Mouse (Mus musculus) limb, embryonic 13.5 days (tissue): ENCODE data around the gene Ap3d1. TPM values are rescaled to one million over a fixed set of nuclear protein-coding genes. Genes with fewer than 3 reads are reported as not detected.

ENCODE experiments used
- ATAC-seq: fragments of 200-750 bp; cut with Nextera tagmentation; 2 replicates; pipeline ENCODE4 v1.8.0; 2017; ENCODE audit warnings: low read depth, moderate number of reproducible peaks, moderate TSS enrichment; ENCODE audit not compliant: low FRiP score
- H3K27ac ChIP-seq: fragments of 300-500 bp; sonication (generic); 2 replicates; pipeline ENCODE4 v1.5.1; 2015; ENCODE audit warnings: inconsistent platforms, mild to moderate bottlenecking, moderate library complexity
- H3K27me3 ChIP-seq: fragments of 300-500 bp; sonication (generic); 2 replicates; pipeline ENCODE4 v1.6.1; 2015; ENCODE audit warnings: mild to moderate bottlenecking, inconsistent platforms
- H3K36me3 ChIP-seq: fragments of 300-500 bp; sonication (generic); 2 replicates; pipeline ENCODE4 v1.6.1; 2015; ENCODE audit warnings: inconsistent platforms, mild to moderate bottlenecking, moderate library complexity
- H3K4me1 ChIP-seq: fragments of 300-500 bp; sonication (generic); 2 replicates; pipeline ENCODE4 v1.6.1; 2015; ENCODE audit warnings: inconsistent platforms
- H3K4me2 ChIP-seq: fragments of 300-500 bp; sonication (generic); replicated peaks from 2 replicates; pipeline ENCODE4 v1.6.1; 2015; ENCODE audit warnings: inconsistent platforms, mild to moderate bottlenecking, moderate library complexity
- H3K4me3 ChIP-seq: fragments of 300-500 bp; sonication (generic); 2 replicates; pipeline ENCODE4 v1.5.1; 2015; ENCODE audit warnings: moderate library complexity, mild to moderate bottlenecking, inconsistent platforms
- H3K9ac ChIP-seq: fragments of 300-500 bp; sonication (generic); 2 replicates; pipeline ENCODE4 v1.6.1; 2015; ENCODE audit warnings: mild to moderate bottlenecking, inconsistent platforms
- H3K9me3 ChIP-seq: fragments of 300-500 bp; sonication (generic); 2 replicates; pipeline ENCODE4 v1.6.1; 2016; ENCODE audit warnings: inconsistent platforms
- WGBS: fragments of 180-500 bp; shearing (Covaris S2); methylation state at CpG from one replicate; pipeline ENCODE4 v1.1.7; 2015; 5-methylcytosine and 5-hydroxymethylcytosine counted together
- polyA plus RNA-seq: library from polyadenylated mRNA; unstranded; fragments of >200 nt; fragmentation: Nextera tagmentation; extraction: Ambion mirVana; gene quantifications from 2 replicates; pipeline ENCODE4 v1.2.1, GENCODE M21; 2015

Gene Ap3d1
- polyA plus RNA-seq, 1 experiment from 2014 or later = 80.0 TPM

DNA sequence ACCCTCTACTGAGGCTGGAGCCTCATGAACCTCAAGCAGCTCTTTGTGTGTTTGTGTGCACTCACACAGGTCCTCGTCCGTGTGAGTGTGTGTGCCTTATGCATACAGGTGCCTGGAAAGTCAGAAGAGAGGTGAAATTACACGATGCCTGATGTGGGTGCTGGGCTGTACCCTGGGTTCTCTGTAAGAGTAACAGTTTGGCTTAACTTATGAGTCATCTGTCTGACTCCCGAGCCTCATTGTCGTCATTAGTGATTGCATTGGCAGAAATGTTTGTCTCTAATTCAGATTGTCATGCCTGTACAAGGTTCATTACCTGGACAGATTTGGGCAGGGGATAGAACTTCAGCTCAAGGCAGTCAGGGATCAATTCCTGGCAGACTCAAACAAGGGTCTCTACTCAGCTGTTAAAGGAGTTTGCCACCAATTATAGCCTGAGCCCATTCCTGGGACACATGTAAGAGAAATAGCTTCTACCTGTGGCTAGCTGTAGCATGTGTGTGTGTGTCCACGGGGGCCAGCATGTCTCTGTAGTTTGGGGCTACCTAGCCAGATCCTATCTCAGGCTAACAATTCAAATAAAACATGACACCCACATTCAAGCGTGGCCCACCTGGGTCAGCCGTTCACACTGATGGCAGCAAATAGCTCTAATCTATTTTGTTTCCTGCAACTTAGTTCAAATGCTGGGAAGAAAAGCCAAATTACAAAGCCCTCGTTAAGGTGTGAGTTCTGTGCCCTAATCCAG, 64.8 kb downstream of the Ap3d1 start:
- WGBS = 30% methylated on average over 9 of the region's 9 CpGs
- H3K4me3 ChIP-seq = peak overlapping the region; percentile 98
- H3K4me1 ChIP-seq = peaks cover 62% of the 10 kb centered on the region

DNA sequence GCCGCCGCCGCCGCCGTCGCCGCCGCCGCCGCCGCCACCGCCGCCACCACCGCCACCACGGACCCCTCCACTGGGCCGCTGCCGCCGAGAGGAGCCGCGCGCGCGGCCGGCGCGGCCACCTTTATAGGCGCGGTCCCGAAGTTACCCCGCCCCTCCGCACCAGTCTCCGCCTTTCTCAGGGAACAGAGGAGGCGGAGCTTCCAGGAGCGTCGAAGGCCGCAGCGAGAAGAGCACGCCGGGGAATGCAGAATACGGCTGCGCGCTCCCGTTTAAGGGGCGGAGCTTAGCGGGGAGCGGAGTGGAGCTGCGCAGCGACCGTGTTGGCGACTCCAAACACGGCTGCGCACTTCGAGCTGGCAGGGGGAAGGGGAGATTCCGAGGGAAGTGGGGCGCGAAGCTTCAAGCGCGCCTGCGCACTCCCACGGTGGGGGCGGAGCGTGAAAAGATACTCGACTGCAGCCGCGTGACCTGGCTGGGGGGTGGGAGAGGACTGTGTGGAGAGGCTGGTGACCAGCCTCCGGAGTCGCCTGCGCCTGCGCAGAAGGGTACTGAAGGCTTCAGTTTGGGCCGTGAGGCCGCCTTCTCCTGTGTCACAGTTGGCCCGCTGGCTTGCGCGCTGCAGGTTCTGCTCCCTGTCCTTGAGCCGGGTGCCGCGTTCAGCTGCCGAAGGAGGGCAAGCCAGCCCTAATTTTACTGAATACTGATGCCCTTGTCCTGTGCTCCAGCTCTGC, 65.7 kb downstream of the Ap3d1 start:
- WGBS = 0% methylated on average over 63 of the region's 78 CpGs
- Histone ChIP-seq H3K27me3 (no peaks in the 10 kb centered on the region), H3K4me3 (peak overlapping the region; percentile 98), H3K27ac (peak overlapping the region; percentile 99), H3K9ac (peak overlapping the region; percentile 99), H3K4me1 (peaks cover 63% of the 10 kb centered on the region), H3K9me3 (no peaks in the 10 kb centered on the region), H3K4me2 (peak overlapping the region; percentile 83), H3K36me3 (peaks cover 27% of the 10 kb centered on the region)
- ATAC-seq = peak; percentile 93

More for the DNA sequence above, 64.8 kb downstream of the Ap3d1 start:
- Histone ChIP-seq H3K9ac (peak overlapping the region; percentile 82), H3K4me2 (peak overlapping the region; percentile 83), H3K27me3 (no peaks in the 10 kb centered on the region), H3K27ac (peak overlapping the region; percentile 99), H3K36me3 (peaks cover 17% of the 10 kb centered on the region; the same call in 1 of the 2 replicates), H3K9me3 (no peaks in the 10 kb centered on the region)
- no peak for ATAC-seq

DNA sequence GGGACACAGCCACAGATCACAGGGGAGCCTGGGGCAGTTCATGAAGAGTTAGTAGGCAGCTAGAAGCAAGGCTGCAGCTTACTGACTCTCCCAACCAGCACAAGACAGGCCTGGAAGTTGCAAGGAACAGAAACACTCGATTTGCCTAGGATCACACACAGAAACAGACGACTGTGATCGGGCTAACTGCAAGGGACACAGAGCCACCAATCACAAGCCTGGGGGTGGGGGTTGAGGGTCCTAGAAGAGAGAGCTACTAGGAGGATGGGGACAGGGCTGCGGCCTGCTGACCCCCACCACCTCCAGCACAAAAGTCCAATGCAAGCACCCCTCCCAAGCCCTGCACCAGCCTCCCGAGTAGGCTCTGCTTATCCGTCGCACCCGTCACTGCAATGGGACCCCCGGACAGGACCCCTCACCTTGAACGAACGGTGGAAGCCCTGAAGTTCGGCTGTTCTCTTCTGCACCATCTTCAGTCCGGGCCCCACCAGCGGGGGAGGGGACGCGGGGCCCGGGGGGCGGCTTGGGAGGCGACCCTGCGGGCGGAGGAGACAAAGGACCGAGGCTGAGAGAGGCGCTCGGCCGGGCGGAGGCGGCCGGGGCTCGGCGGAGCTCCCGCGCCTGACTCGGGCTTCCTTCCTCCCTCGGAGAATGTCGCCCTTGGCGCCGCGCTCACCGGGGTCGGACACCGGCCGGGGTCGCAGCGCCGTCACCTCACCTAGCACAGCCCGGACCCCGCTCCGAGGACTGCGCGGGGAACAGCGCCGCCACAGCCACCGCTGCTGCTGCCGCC, 66.5 kb downstream of the Ap3d1 start:
- peak; percentile 9; the same call in 1 of the 2 replicates for ATAC-seq
- Histone ChIP-seq H3K36me3 (peaks cover 34% of the 10 kb centered on the region), H3K4me1 (peaks cover 63% of the 10 kb centered on the region), H3K9ac (peak overlapping the region; percentile 99), H3K27me3 (no peaks in the 10 kb centered on the region), H3K4me2 (peak overlapping the region; percentile 75), H3K27ac (peak overlapping the region; percentile 84), H3K4me3 (peak overlapping the region; percentile 98), H3K9me3 (no peaks in the 10 kb centered on the region)
- WGBS = under 1% methylated on average over 39 of the region's 54 CpGs

DNA sequence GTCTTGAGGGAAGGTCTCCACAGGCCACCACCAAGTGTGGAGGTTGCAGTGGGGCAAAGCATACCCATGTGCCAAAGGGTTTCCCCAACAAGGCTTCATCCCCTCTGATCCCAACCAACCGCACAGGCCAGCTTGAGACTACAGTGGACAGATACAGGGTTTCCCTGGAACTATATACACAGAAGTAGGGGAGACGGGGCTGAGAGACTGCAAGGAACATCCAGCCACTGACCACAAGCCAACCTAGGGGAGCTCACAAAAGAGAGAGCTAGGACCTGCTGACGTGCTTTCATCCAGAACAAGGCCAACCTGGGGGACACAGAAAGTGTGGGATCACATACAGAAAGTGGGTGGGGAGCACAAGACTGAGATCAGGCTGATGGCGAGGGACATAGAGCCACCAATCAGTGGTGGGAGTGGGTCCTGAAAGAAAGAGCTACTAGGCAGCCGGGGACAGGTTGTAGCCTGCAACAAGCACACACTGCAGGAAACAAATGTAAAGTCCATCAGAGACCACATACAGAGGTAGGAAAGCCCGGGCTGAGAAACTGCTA, 67.1 kb downstream of the Ap3d1 start:
- peak overlapping the region; percentile 75 for H3K4me2 ChIP-seq
- ATAC-seq = no peak
- peaks cover 62% of the 10 kb centered on the region for H3K4me1 ChIP-seq
- H3K9me3 ChIP-seq = no peaks in the 10 kb centered on the region
- 22% methylated on average over 6 of the region's 6 CpGs for WGBS
- H3K27ac ChIP-seq = peak overlapping the region; percentile 84
- H3K9ac ChIP-seq = peak overlapping the region; percentile 99
- no peaks in the 10 kb centered on the region for H3K27me3 ChIP-seq
- peak overlapping the region; percentile 98 for H3K4me3 ChIP-seq
- H3K36me3 ChIP-seq = peaks cover 41% of the 10 kb centered on the region

DNA sequence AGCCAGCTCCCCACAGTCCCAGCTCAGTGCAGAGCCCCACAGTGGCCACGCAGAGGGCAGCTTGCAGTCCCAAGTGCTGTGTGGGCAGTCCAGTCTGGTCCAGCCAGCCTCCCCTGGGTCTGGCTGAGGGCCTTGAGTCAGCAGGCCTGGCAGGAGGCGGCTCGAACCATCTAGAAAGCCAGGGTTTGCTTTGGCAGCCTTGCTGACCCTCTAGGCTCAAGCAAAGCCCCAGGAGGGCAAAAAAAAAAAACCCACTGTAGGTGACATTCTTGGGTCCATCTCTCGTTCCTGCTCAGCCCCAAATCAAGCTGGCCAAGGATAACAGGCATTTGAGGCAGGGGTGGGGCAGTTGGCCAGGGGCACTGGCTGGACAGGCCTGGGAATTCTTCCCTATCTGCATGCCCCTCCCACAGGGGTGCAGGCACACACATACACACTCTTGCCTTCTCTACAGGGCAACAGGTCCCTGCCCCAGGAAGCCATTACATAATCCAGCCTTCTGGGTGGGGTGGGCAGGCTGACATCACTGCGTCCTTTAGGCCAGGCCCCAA, 67.8 kb downstream of the Ap3d1 start:
- Histone ChIP-seq H3K27me3 (no peaks in the 10 kb centered on the region), H3K4me1 (peaks cover 56% of the 10 kb centered on the region), H3K27ac (peak overlapping the region; percentile 84), H3K4me2 (peak overlapping the region; percentile 75), H3K9ac (peak overlapping the region; percentile 99), H3K4me3 (peak overlapping the region; percentile 98), H3K9me3 (no peaks in the 10 kb centered on the region), H3K36me3 (peaks cover 48% of the 10 kb centered on the region)
- ATAC-seq = no peak
- 57% methylated on average over 5 of the region's 5 CpGs for WGBS

DNA sequence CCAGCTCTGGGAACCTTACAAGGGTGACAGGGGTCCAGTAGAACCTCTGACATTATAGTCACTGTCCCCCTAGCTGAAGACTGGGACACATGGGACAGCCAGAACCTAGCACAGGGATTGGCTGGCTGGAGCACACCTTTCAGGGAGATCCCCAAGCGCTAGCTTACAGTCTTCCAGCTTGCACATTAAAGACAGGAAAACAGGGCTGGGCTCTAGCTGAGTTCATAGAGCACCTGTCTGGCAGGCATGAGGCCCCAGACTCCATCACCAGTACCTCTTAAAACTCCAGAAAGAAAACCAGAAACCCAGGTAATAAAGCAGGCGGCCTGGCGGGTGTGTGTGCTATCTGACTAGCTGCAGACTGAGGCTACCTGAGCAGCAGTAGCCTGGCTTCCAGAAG, 68.4 kb downstream of the Ap3d1 start:
- Histone ChIP-seq H3K4me3 (peak overlapping the region; percentile 98), H3K27ac (peak overlapping the region; percentile 76), H3K4me2 (peak overlapping the region; percentile 75), H3K4me1 (peaks cover 50% of the 10 kb centered on the region), H3K36me3 (peaks cover 53% of the 10 kb centered on the region), H3K9me3 (no peaks in the 10 kb centered on the region), H3K27me3 (no peaks in the 10 kb centered on the region), H3K9ac (peak overlapping the region; percentile 99)
- ATAC-seq = no peak
- WGBS = 54% methylated on average over 3 of the region's 3 CpGs

DNA sequence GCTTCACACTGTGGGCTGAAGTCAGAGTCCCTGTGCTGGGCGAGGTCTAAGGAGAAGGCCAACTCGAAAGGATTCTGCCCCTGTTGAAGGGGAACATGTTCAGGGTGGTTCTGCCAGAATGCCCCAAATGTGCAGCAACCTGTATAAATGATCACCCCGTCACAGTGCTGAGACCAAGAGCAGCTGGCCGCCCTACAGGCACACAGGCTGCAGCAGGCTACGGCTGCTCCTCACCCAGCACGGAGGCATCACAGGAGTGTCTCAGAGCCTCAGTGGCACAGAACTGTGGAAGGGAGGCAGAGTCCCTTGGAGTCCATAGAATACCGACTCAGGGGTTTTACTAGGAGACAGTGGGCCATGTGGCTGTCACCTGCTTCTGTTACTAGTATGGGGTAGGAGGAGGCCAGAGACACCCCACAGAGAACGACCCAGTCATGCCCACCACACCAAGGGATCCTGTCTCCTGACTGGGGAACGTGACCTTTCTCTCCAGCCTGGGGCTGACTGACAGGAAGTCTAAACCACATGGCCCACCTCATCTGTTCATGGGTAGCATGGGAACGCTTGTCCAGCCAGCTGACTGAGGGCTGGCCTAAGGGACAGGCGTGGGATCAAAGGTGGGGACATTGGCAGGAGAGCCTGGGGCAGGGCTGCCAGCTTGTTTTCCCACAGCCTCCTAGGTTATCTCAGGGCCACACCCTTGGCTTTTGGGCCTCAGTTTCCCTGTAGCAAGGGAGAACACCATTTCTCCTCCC, 70.0 kb downstream of the Ap3d1 start:
- H3K4me2 ChIP-seq = no peak overlapping the region
- H3K9me3 ChIP-seq = no peaks in the 10 kb centered on the region

DNA sequence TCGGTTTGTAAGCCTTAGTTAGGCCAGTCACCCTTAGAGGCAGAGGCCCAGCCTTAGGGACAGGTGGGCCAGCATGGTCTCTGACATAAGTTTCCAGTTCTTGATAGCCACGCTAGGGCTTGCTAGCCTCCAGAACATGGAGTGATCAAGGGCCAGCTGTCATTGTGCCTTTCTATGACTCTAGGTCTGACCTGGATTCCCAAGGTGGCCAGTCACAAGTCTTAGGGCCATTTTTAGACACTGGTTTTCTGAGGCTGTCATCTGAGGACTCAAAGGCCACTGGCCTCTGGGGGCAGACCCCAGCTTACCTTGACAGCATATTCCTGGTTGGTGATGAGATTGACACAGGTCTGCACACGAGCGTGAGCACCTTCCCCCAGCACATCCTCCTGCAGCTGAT, 70.8 kb downstream of the Ap3d1 start:
- Histone ChIP-seq H3K9me3 (no peaks in the 10 kb centered on the region), H3K27ac (no peak overlapping the region), H3K36me3 (peaks cover 78% of the 10 kb centered on the region), H3K27me3 (no peaks in the 10 kb centered on the region), H3K9ac (no peak overlapping the region), H3K4me3 (no peak overlapping the region), H3K4me1 (peaks cover 32% of the 10 kb centered on the region), H3K4me2 (no peak overlapping the region)
- no peak for ATAC-seq
- 90% methylated on average over 4 of the region's 4 CpGs for WGBS

More for the DNA sequence above, 70.0 kb downstream of the Ap3d1 start:
- Histone ChIP-seq H3K9ac (peak overlapping the region; percentile 56), H3K4me1 (peaks cover 34% of the 10 kb centered on the region), H3K36me3 (peaks cover 69% of the 10 kb centered on the region), H3K27ac (no peak overlapping the region), H3K27me3 (no peaks in the 10 kb centered on the region), H3K4me3 (no peak overlapping the region)
- 75% methylated on average over 11 of the region's 11 CpGs for WGBS
- ATAC-seq = no peak

DNA sequence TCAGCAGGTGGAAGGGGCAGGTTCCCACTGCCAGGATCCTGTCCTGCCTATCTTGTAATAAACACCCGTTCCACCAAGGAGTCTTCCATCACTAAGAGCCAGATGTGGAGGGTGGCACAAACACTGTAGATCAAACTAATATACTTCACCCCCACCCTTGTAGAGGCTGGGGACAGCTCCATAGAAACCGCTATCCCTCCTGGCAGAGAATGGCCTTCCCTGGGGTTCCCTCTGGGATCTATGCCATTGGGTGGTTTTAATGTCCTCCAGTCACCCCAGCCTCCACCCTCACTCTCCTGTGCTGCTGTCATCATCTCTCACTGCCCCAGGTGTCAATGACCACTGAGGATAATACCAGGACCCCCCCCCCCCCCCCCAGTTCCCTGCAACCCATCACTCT, 71.5 kb downstream of the Ap3d1 start:
- Histone ChIP-seq H3K27me3 (no peaks in the 10 kb centered on the region), H3K4me2 (no peak overlapping the region), H3K4me1 (peaks cover 39% of the 10 kb centered on the region), H3K9ac (no peak overlapping the region), H3K9me3 (no peaks in the 10 kb centered on the region), H3K27ac (no peak overlapping the region), H3K4me3 (no peak overlapping the region), H3K36me3 (peaks cover 85% of the 10 kb centered on the region)
- no peak for ATAC-seq
- WGBS = 91% methylated on average over 2 of the region's 2 CpGs

DNA sequence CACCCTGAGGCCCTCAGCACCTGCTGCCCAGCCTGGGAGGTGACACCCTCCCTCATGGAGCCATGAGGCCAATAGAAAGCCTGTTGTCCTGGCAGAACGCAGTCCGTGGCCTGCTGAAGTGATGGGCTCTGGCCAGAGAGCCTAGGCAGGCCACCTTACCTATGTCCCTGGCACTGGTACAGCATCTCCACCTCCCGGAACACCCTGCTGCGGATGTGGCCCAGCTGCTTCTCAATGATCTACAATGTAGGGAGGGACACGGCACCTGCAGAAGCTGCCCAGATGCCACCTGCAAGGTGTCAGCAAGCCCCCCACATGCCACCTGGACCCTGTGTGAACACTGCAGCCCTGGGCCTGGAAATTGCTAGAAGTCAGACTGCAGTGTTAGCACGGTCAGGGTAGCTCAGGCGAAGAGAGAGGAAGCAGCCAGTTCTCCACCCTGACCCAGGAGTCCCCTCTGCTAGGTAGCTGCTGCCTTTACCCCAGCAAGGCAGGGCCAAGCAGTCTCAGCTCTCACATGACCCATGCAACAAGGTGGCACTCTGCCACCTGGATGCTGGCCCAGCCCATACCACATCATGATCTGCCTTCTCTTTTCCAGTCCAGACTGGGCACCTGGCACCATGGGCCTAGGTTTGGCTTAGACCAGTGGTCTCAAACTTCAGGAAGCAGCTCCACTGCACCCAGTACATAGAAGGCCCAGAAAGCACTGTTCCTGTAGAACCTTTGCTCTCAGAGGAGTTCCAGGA, 72.2 kb downstream of the Ap3d1 start:
- peaks cover 86% of the 10 kb centered on the region for H3K36me3 ChIP-seq
- H3K4me2 ChIP-seq = no peak overlapping the region
- no peaks in the 10 kb centered on the region for H3K27me3 ChIP-seq
- peaks cover 42% of the 10 kb centered on the region for H3K4me1 ChIP-seq
- H3K9ac ChIP-seq = no peak overlapping the region
- H3K27ac ChIP-seq = no peak overlapping the region
- H3K4me3 ChIP-seq = no peak overlapping the region
- WGBS = 88% methylated on average over 7 of the region's 7 CpGs
- no peak for ATAC-seq
- H3K9me3 ChIP-seq = no peaks in the 10 kb centered on the region
